In the genomic region with DNA sequence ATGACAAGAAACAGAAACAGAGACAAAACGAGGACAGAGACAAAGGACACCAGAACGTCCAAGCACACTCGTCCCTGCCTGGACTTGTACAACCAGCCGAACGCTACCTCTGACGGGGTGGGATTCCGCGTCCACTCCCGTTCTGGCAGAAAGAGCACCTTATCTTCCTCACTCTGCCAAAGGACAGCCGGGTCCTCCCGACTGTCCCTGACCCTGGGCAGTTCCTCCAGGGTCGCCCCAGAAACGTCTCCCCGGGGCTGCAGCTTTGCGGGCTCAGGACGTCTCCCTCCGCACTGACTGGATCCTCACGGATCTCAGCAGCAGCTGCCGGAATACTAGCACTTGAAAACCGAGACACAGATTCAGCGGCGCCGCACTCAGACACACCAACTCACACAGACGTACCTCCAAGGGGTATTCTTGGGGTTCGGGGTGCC, we compare ENCODE assay signal across 8 mouse cellular contexts.
DNase-seq lines count a peak whose midpoint lies in the region; ATAC-seq and TF ChIP-seq lines count a peak whose summit lies in the region.

No protein-coding gene starts in this region.

- peak; percentile 4 to 27 for DNase-seq in heart, adult 2 months
- DNase-seq in heart, postnatal 10 days, result no peak
- DNase-seq in CH12.LX (ENCODE audit: extremely low read depth), result no peak
- DNase-seq in ovary, postnatal 10 days (ENCODE audit: low spot score), result no peak
- no peak for DNase-seq in adrenal gland, postnatal 10 days

- no peak overlapping the region for H3K4me2 ChIP-seq in CH12.LX (ENCODE audit: insufficient read depth, low read depth, poor library complexity, severe bottlenecking)
- H3K4me2 ChIP-seq in forebrain, embryonic 13.5 days, result no peak overlapping the region
- H3K4me2 ChIP-seq in intestine, embryonic 15.5 days (replicated peaks), result no peak overlapping the region
- H3K4me2 ChIP-seq in midbrain, embryonic 13.5 days (replicated peaks), result no peak overlapping the region

- TF ChIP-seq CTCF in heart, adult 2 months (IDR thresholded peaks at IDR 0.05), result no peak
- no peak for TF ChIP-seq CTCF in CH12.LX (conservative IDR thresholded peaks at IDR 0.05 in 1 of 2, IDR thresholded peaks at IDR 0.05 in 1 of 2; ENCODE audit: low read depth in 2 of 2, low read length in 2 of 2)

- H3K27ac ChIP-seq in heart, adult 2 months, result no peak overlapping the region
- no peak overlapping the region for H3K27ac ChIP-seq in CH12.LX (ENCODE audit: insufficient read depth, low read depth)
- H3K27ac ChIP-seq in forebrain, embryonic 13.5 days, result no peak overlapping the region
- H3K27ac ChIP-seq in intestine, embryonic 15.5 days, result no peak overlapping the region
- H3K27ac ChIP-seq in midbrain, embryonic 13.5 days, result no peak overlapping the region

- WGBS in heart, adult 2 months, result 78% methylated on average over 25 of the region's 25 CpGs
- WGBS in forebrain, embryonic 13.5 days, result 71% methylated on average over 25 of the region's 25 CpGs
- WGBS in intestine, embryonic 15.5 days, result 71% methylated on average over 25 of the region's 25 CpGs
- 75% methylated on average over 25 of the region's 25 CpGs for WGBS in midbrain, embryonic 13.5 days

- peak; percentile 55; the same call in 1 of the 2 replicates for ATAC-seq in forebrain, embryonic 13.5 days
- ATAC-seq in intestine, embryonic 15.5 days, result peak; percentile 59
- ATAC-seq in midbrain, embryonic 13.5 days, result peak; percentile 69

- no peak for TF ChIP-seq EP300 in heart, adult 2 months (IDR thresholded peaks at IDR 0.05; ENCODE audit: insufficient read depth, low read depth, low read length)
- no peak for TF ChIP-seq EP300 in CH12.LX (IDR thresholded peaks at IDR 0.05; ENCODE audit: low read length)

- no peaks in the 10 kb centered on the region for H3K36me3 ChIP-seq in heart, adult 2 months (ENCODE audit: control insufficient read depth, insufficient read depth, low read length)
- H3K36me3 ChIP-seq in CH12.LX (replicated peaks in 1 of 2; ENCODE audit: control insufficient read depth in 1 of 2, insufficient read depth in 1 of 2, low read length in 1 of 2), result no peaks in the 10 kb centered on the region
- H3K36me3 ChIP-seq in forebrain, embryonic 13.5 days (ENCODE audit: poor library complexity, severe bottlenecking), result peaks cover 33% of the 10 kb centered on the region; the same call in 1 of the 2 replicates
- peaks cover 19% of the 10 kb centered on the region for H3K36me3 ChIP-seq in intestine, embryonic 15.5 days
- peaks cover 26% of the 10 kb centered on the region; the same call in 1 of the 2 replicates for H3K36me3 ChIP-seq in midbrain, embryonic 13.5 days

- no peaks in the 10 kb centered on the region for H3K27me3 ChIP-seq in heart, adult 2 months (ENCODE audit: control insufficient read depth, insufficient read depth, low read length)
- H3K27me3 ChIP-seq in CH12.LX (replicated peaks), result no peaks in the 10 kb centered on the region
- peaks cover 12% of the 10 kb centered on the region for H3K27me3 ChIP-seq in forebrain, embryonic 13.5 days
- 0 out of 2 replicates have a peak, but pooled peaks cover 3% of the 10 kb centered on the region for H3K27me3 ChIP-seq in intestine, embryonic 15.5 days (replicated peaks)
- peaks cover 2% of the 10 kb centered on the region; the same call in 1 of the 2 replicates for H3K27me3 ChIP-seq in midbrain, embryonic 13.5 days

- no peak for TF ChIP-seq POLR2A in heart, adult 2 months (IDR thresholded peaks at IDR 0.05; ENCODE audit: insufficient read depth, low read depth, low read length)
- no peak for TF ChIP-seq POLR2A in CH12.LX (IDR thresholded peaks at IDR 0.05; ENCODE audit: low read depth, low read length)

- in situ Hi-C loops in CH12.LX (cut with MboI; ENCODE audit: low pct_ligation_motif_present, low pct_unique_long_range_greater_than_20kb, low sequenced_read_pairs), result no loop called here

- intact Hi-C loops in heart, adult 2 months (cut with DNase I), result no loop called here
- intact Hi-C loops in heart, postnatal 10 days (cut with DNase I), result no loop called here

- no peak overlapping the region for H3K4me3 ChIP-seq in heart, adult 2 months
- H3K4me3 ChIP-seq in CH12.LX (replicated peaks in 1 of 3; ENCODE audit: low read depth in 2 of 3, low read length in 2 of 3, poor library complexity in 1 of 3), result peak overlapping the region in 1 of 3 experiments; percentile 7
- no peak overlapping the region for H3K4me3 ChIP-seq in forebrain, embryonic 13.5 days
- H3K4me3 ChIP-seq in intestine, embryonic 15.5 days (replicated peaks), result no peak overlapping the region
- H3K4me3 ChIP-seq in midbrain, embryonic 13.5 days (replicated peaks), result no peak overlapping the region

- no peaks in the 10 kb centered on the region for H3K79me2 ChIP-seq in heart, adult 2 months (replicated peaks; ENCODE audit: control insufficient read depth, insufficient read depth, low read length)
- H3K79me2 ChIP-seq in CH12.LX (replicated peaks; ENCODE audit: control insufficient read depth, extremely low read depth, insufficient read depth, poor library complexity, severe bottlenecking), result no peaks in the 10 kb centered on the region

- H3K9me3 ChIP-seq in CH12.LX (replicated peaks; ENCODE audit: low read length), result peaks cover 44% of the 10 kb centered on the region
- peaks cover 53% of the 10 kb centered on the region for H3K9me3 ChIP-seq in forebrain, embryonic 13.5 days (replicated peaks)
- H3K9me3 ChIP-seq in intestine, embryonic 15.5 days, result peaks cover 45% of the 10 kb centered on the region
- H3K9me3 ChIP-seq in midbrain, embryonic 13.5 days, result peaks cover 54% of the 10 kb centered on the region

- TF ChIP-seq RAD21 in CH12.LX (IDR thresholded peaks at IDR 0.05; ENCODE audit: low read depth, low read length), result no peak

- no peaks in the 10 kb centered on the region for H3K4me1 ChIP-seq in heart, adult 2 months (ENCODE audit: control insufficient read depth, insufficient read depth, low read length)
- no peaks in the 10 kb centered on the region for H3K4me1 ChIP-seq in CH12.LX (ENCODE audit: control insufficient read depth in 1 of 2, insufficient read depth in 2 of 2)
- H3K4me1 ChIP-seq in forebrain, embryonic 13.5 days, result no peaks in the 10 kb centered on the region
- no peaks in the 10 kb centered on the region for H3K4me1 ChIP-seq in intestine, embryonic 15.5 days (replicated peaks)
- no peaks in the 10 kb centered on the region for H3K4me1 ChIP-seq in midbrain, embryonic 13.5 days (replicated peaks)

- dilution Hi-C loops in CH12.LX (cut with MboI; ENCODE audit: extremely low pct_ligation_motif_present, extremely low pct_unique_long_range_greater_than_20kb, low sequenced_read_pairs), result no loop called here

- H3K9ac ChIP-seq in heart, adult 2 months (ENCODE audit: low read depth, low read length), result no peak overlapping the region
- H3K9ac ChIP-seq in CH12.LX (ENCODE audit: insufficient read depth, low read depth), result no peak overlapping the region
- H3K9ac ChIP-seq in forebrain, embryonic 13.5 days, result no peak overlapping the region
- H3K9ac ChIP-seq in intestine, embryonic 15.5 days, result no peak overlapping the region
- H3K9ac ChIP-seq in midbrain, embryonic 13.5 days (replicated peaks), result no peak overlapping the region

TF ChIP-seq in CH12.LX, 34 proteins besides CTCF, POLR2A, EP300 and RAD21:
- no peak for TF ChIP-seq MAFK (IDR thresholded peaks at IDR 0.05; ENCODE audit: insufficient replicate concordance, low read length)
- TF ChIP-seq PAX5 (IDR thresholded peaks at IDR 0.05; ENCODE audit: low read length), result peak; percentile 34; the same call in 1 of the 2 replicates

Comparison
In these comparisons a context has a peak if more than half of its experiments do, and no peak if none do; other contexts are left out.
1. DNase-seq: peak in heart, adult 2 months (2 of 2); none in heart, postnatal 10 days (0 of 2), CH12.LX (single experiment), ovary, postnatal 10 days (single experiment) and adrenal gland, postnatal 10 days (single experiment).
2. Peak in every context shown above with its lines, with median percentiles within 50 percentile points of each other: ATAC-seq.